Mouse (Mus musculus): Measurements from ENCODE around the gene Sf3a1. TPM values are rescaled to one million over a fixed set of nuclear protein-coding genes. Genes with fewer than 3 reads are reported as not detected.

Sf3a1 gene
- polyA plus RNA-seq, 1 experiment: 165 TPM

- H3K4me3 ChIP-seq (ENCODE audit: insufficient read depth, low read depth, low read length): no peak overlapping the region
- H3K4me1 ChIP-seq (ENCODE audit: control insufficient read depth, insufficient read depth, low read length): peaks cover 28% of the 10 kb centered on the region
- TF ChIP-seq CTCF (IDR thresholded peaks at IDR 0.05; ENCODE audit: insufficient read depth, low read depth, low read length): no peak
- no peak for TF ChIP-seq POLR2A (IDR thresholded peaks at IDR 0.05; ENCODE audit: insufficient read depth, low read depth, low read length)
- no peak overlapping the region for H3K27ac ChIP-seq (ENCODE audit: insufficient read depth, low read depth, low read length)
- WGBS: 82% methylated on average over 6 of the region's 6 CpGs
These were observed 29.0 kb downstream of the Sf3a1 start for GRCm38 (mm10) chr11:4189182-4189581.

GRCm38 (mm10) chr11:4190677-4191076, 30.5 kb downstream of the Sf3a1 start:
- WGBS: 36% methylated on average over 3 of the region's 3 CpGs
- Histone ChIP-seq H3K4me3 (ENCODE audit: insufficient read depth, low read depth, low read length) (no peak overlapping the region), H3K27ac (ENCODE audit: insufficient read depth, low read depth, low read length) (peak overlapping the region; percentile 71), H3K4me1 (ENCODE audit: control insufficient read depth, insufficient read depth, low read length) (peaks cover 28% of the 10 kb centered on the region)
- TF ChIP-seq CTCF (IDR thresholded peaks at IDR 0.05; ENCODE audit: insufficient read depth, low read depth, low read length) (no peak), POLR2A (IDR thresholded peaks at IDR 0.05; ENCODE audit: insufficient read depth, low read depth, low read length) (no peak)

GRCm38 (mm10) chr11:4192757-4193156, 32.6 kb downstream of the Sf3a1 start:
- H3K4me1 ChIP-seq (ENCODE audit: control insufficient read depth, insufficient read depth, low read length): peaks cover 17% of the 10 kb centered on the region
- no peak overlapping the region for H3K4me3 ChIP-seq (ENCODE audit: insufficient read depth, low read depth, low read length)
- H3K27ac ChIP-seq (ENCODE audit: insufficient read depth, low read depth, low read length): peak overlapping the region; percentile 18; the same call in 1 of the 2 replicates
- WGBS: 79% methylated on average over 3 of the region's 3 CpGs
- TF ChIP-seq POLR2A (IDR thresholded peaks at IDR 0.05; ENCODE audit: insufficient read depth, low read depth, low read length): no peak
- TF ChIP-seq CTCF (IDR thresholded peaks at IDR 0.05; ENCODE audit: insufficient read depth, low read depth, low read length): no peak

GRCm38 (mm10) chr11:4193420-4193819, 33.3 kb downstream of the Sf3a1 start:
- Histone ChIP-seq H3K4me1 (ENCODE audit: control insufficient read depth, insufficient read depth, low read length) (peaks cover 17% of the 10 kb centered on the region), H3K4me3 (ENCODE audit: insufficient read depth, low read depth, low read length) (no peak overlapping the region), H3K27ac (ENCODE audit: insufficient read depth, low read depth, low read length) (no peak overlapping the region)
- no peak for TF ChIP-seq POLR2A (IDR thresholded peaks at IDR 0.05; ENCODE audit: insufficient read depth, low read depth, low read length)
- no peak for TF ChIP-seq CTCF (IDR thresholded peaks at IDR 0.05; ENCODE audit: insufficient read depth, low read depth, low read length)

- H3K27ac ChIP-seq (ENCODE audit: insufficient read depth, low read depth, low read length): no peak overlapping the region
- 84% methylated on average over 3 of the region's 3 CpGs for WGBS
- H3K4me1 ChIP-seq (ENCODE audit: control insufficient read depth, insufficient read depth, low read length): peaks cover 9% of the 10 kb centered on the region
- TF ChIP-seq POLR2A (IDR thresholded peaks at IDR 0.05; ENCODE audit: insufficient read depth, low read depth, low read length): no peak
- no peak for TF ChIP-seq CTCF (IDR thresholded peaks at IDR 0.05; ENCODE audit: insufficient read depth, low read depth, low read length)
- H3K4me3 ChIP-seq (ENCODE audit: insufficient read depth, low read depth, low read length): no peak overlapping the region
These were observed 35.5 kb downstream of the Sf3a1 start for GRCm38 (mm10) chr11:4195597-4196031.

GRCm38 (mm10) chr11:4196636-4197035, 36.5 kb downstream of the Sf3a1 start:
- Histone ChIP-seq H3K4me3 (ENCODE audit: insufficient read depth, low read depth, low read length) (no peak overlapping the region), H3K4me1 (ENCODE audit: control insufficient read depth, insufficient read depth, low read length) (peaks cover 3% of the 10 kb centered on the region), H3K27ac (ENCODE audit: insufficient read depth, low read depth, low read length) (no peak overlapping the region)
- WGBS: 88% methylated on average over 8 of the region's 8 CpGs
- TF ChIP-seq POLR2A (IDR thresholded peaks at IDR 0.05; ENCODE audit: insufficient read depth, low read depth, low read length): no peak
- TF ChIP-seq CTCF (IDR thresholded peaks at IDR 0.05; ENCODE audit: insufficient read depth, low read depth, low read length): no peak

GRCm38 (mm10) chr11:4197691-4198090, 37.5 kb downstream of the Sf3a1 start:
- Histone ChIP-seq H3K27ac (ENCODE audit: insufficient read depth, low read depth, low read length) (no peak overlapping the region), H3K4me3 (ENCODE audit: insufficient read depth, low read depth, low read length) (no peak overlapping the region), H3K4me1 (ENCODE audit: control insufficient read depth, insufficient read depth, low read length) (peaks cover 6% of the 10 kb centered on the region)
- WGBS: 81% methylated on average over 1 of the region's 1 CpGs
- TF ChIP-seq POLR2A (IDR thresholded peaks at IDR 0.05; ENCODE audit: insufficient read depth, low read depth, low read length) (no peak), CTCF (IDR thresholded peaks at IDR 0.05; ENCODE audit: insufficient read depth, low read depth, low read length) (no peak)

- TF ChIP-seq CTCF (IDR thresholded peaks at IDR 0.05; ENCODE audit: insufficient read depth, low read depth, low read length): no peak
- TF ChIP-seq POLR2A (IDR thresholded peaks at IDR 0.05; ENCODE audit: insufficient read depth, low read depth, low read length): no peak
- WGBS: 41% methylated on average over 11 of the region's 11 CpGs
- H3K27ac ChIP-seq (ENCODE audit: insufficient read depth, low read depth, low read length): 0 out of 2 replicates have a peak overlapping the region, but pooled peaks have one; percentile 15
- H3K4me1 ChIP-seq (ENCODE audit: control insufficient read depth, insufficient read depth, low read length): peaks cover 24% of the 10 kb centered on the region
- H3K4me3 ChIP-seq (ENCODE audit: insufficient read depth, low read depth, low read length): no peak overlapping the region
These were observed 42.0 kb downstream of the Sf3a1 start for GRCm38 (mm10) chr11:4201981-4202700.

GRCm38 (mm10) chr11:4202995-4203704, 43.0 kb downstream of the Sf3a1 start:
- WGBS: 80% methylated on average over 12 of the region's 12 CpGs

More at GRCm38 (mm10) chr11:4202995-4203704, 43.0 kb downstream of the Sf3a1 start:
- H3K4me1 ChIP-seq (ENCODE audit: control insufficient read depth, insufficient read depth, low read length): peaks cover 21% of the 10 kb centered on the region
- TF ChIP-seq CTCF (IDR thresholded peaks at IDR 0.05; ENCODE audit: insufficient read depth, low read depth, low read length): no peak
- no peak for TF ChIP-seq POLR2A (IDR thresholded peaks at IDR 0.05; ENCODE audit: insufficient read depth, low read depth, low read length)
- H3K4me3 ChIP-seq (ENCODE audit: insufficient read depth, low read depth, low read length): no peak overlapping the region
- peak overlapping the region; percentile 20 for H3K27ac ChIP-seq (ENCODE audit: insufficient read depth, low read depth, low read length)

Measured in olfactory bulb, adult 2 months (tissue).